Mouse (Mus musculus): ENCODE results near the gene Clint1. TPM values are rescaled to one million over a fixed set of nuclear protein-coding genes. Genes with fewer than 3 reads are reported as not detected.

The Clint1 gene
- polyA plus RNA-seq, 1 experiment from 2014 or later = 37.3 TPM

GRCm38 (mm10) chr11:45820930-45821329 lies 30.9 kb upstream of the Clint1 start:
- Histone ChIP-seq H3K27ac (ENCODE audit: low read depth) (no peak overlapping the region), H3K4me1 (ENCODE audit: insufficient read depth) (no peaks in the 10 kb centered on the region), H3K27me3 (ENCODE audit: insufficient read depth, low read length) (no peaks in the 10 kb centered on the region), H3K4me2 (ENCODE audit: low read depth, low read length) (no peak overlapping the region), H3K9ac (replicated peaks) (no peak overlapping the region), H3K36me3 (replicated peaks; ENCODE audit: insufficient read depth, low read length) (no peaks in the 10 kb centered on the region), H3K4me3 (ENCODE audit: low read depth, low read length) (no peak overlapping the region), H3K9me3 (ENCODE audit: low read length) (no peaks in the 10 kb centered on the region)
- no peak for DNase-seq
- 81% methylated on average over 6 of the region's 6 CpGs for WGBS (ENCODE audit: insufficient replicate concordance)
- no peak for TF ChIP-seq EP300 (IDR thresholded peaks at IDR 0.05; ENCODE audit: low read depth)
- no peak for TF ChIP-seq CTCF (IDR thresholded peaks at IDR 0.05; ENCODE audit: low read depth)
- no peak for ATAC-seq

- no peak overlapping the region for H3K4me2 ChIP-seq (ENCODE audit: low read depth, low read length)
- ATAC-seq (no peak), DNase-seq (no peak)
- H3K27ac ChIP-seq (ENCODE audit: low read depth) = no peak overlapping the region
- H3K9me3 ChIP-seq (ENCODE audit: low read length) = no peaks in the 10 kb centered on the region
- H3K36me3 ChIP-seq (replicated peaks; ENCODE audit: insufficient read depth, low read length) = no peaks in the 10 kb centered on the region
- TF ChIP-seq EP300 (IDR thresholded peaks at IDR 0.05; ENCODE audit: low read depth) (no peak), CTCF (IDR thresholded peaks at IDR 0.05; ENCODE audit: low read depth) (no peak)
- no peak overlapping the region for H3K9ac ChIP-seq (replicated peaks)
- H3K4me3 ChIP-seq (ENCODE audit: low read depth, low read length) = no peak overlapping the region
- no peaks in the 10 kb centered on the region for H3K4me1 ChIP-seq (ENCODE audit: insufficient read depth)
- no peaks in the 10 kb centered on the region for H3K27me3 ChIP-seq (ENCODE audit: insufficient read depth, low read length)
Observed at GRCm38 (mm10) chr11:45830112-45830511, 21.7 kb upstream of the Clint1 start.

- Histone ChIP-seq H3K4me1 (ENCODE audit: insufficient read depth) (no peaks in the 10 kb centered on the region), H3K9ac (replicated peaks) (no peak overlapping the region), H3K4me3 (ENCODE audit: low read depth, low read length) (no peak overlapping the region), H3K36me3 (replicated peaks; ENCODE audit: insufficient read depth, low read length) (no peaks in the 10 kb centered on the region), H3K9me3 (ENCODE audit: low read length) (no peaks in the 10 kb centered on the region), H3K4me2 (ENCODE audit: low read depth, low read length) (no peak overlapping the region), H3K27ac (ENCODE audit: low read depth) (no peak overlapping the region), H3K27me3 (ENCODE audit: insufficient read depth, low read length) (no peaks in the 10 kb centered on the region)
- no peak for ATAC-seq
- TF ChIP-seq CTCF (IDR thresholded peaks at IDR 0.05; ENCODE audit: low read depth) (no peak), EP300 (IDR thresholded peaks at IDR 0.05; ENCODE audit: low read depth) (no peak)
- 69% methylated on average over 9 of the region's 9 CpGs for WGBS (ENCODE audit: insufficient replicate concordance)
- no peak for DNase-seq
Observed at GRCm38 (mm10) chr11:45830743-45831310, 21.0 kb upstream of the Clint1 start.

- Histone ChIP-seq H3K4me1 (ENCODE audit: insufficient read depth) (no peaks in the 10 kb centered on the region), H3K4me3 (ENCODE audit: low read depth, low read length) (no peak overlapping the region), H3K27me3 (ENCODE audit: insufficient read depth, low read length) (no peaks in the 10 kb centered on the region), H3K27ac (ENCODE audit: low read depth) (no peak overlapping the region), H3K9ac (replicated peaks) (no peak overlapping the region), H3K36me3 (replicated peaks; ENCODE audit: insufficient read depth, low read length) (no peaks in the 10 kb centered on the region), H3K9me3 (ENCODE audit: low read length) (no peaks in the 10 kb centered on the region), H3K4me2 (ENCODE audit: low read depth, low read length) (no peak overlapping the region)
- ATAC-seq (no peak), DNase-seq (no peak)
- TF ChIP-seq CTCF (IDR thresholded peaks at IDR 0.05; ENCODE audit: low read depth) = no peak
- TF ChIP-seq EP300 (IDR thresholded peaks at IDR 0.05; ENCODE audit: low read depth) = no peak
- WGBS (ENCODE audit: insufficient replicate concordance) = 87% methylated on average over 15 of the region's 15 CpGs
Observed at GRCm38 (mm10) chr11:45831476-45832143, 20.2 kb upstream of the Clint1 start.

GRCm38 (mm10) chr11:45835625-45836255 lies 16.1 kb upstream of the Clint1 start:
- H3K4me1 ChIP-seq (ENCODE audit: insufficient read depth) = peaks cover 11% of the 10 kb centered on the region
- ATAC-seq (no peak), DNase-seq (no peak)
- WGBS (ENCODE audit: insufficient replicate concordance) = 50% methylated on average over 4 of the region's 4 CpGs
- H3K9me3 ChIP-seq (ENCODE audit: low read length) = no peaks in the 10 kb centered on the region
- H3K36me3 ChIP-seq (replicated peaks; ENCODE audit: insufficient read depth, low read length) = no peaks in the 10 kb centered on the region
- no peaks in the 10 kb centered on the region for H3K27me3 ChIP-seq (ENCODE audit: insufficient read depth, low read length)
- no peak overlapping the region for H3K9ac ChIP-seq (replicated peaks)
- no peak overlapping the region for H3K4me3 ChIP-seq (ENCODE audit: low read depth, low read length)
- H3K4me2 ChIP-seq (ENCODE audit: low read depth, low read length) = no peak overlapping the region
- TF ChIP-seq CTCF (IDR thresholded peaks at IDR 0.05; ENCODE audit: low read depth) (no peak), EP300 (IDR thresholded peaks at IDR 0.05; ENCODE audit: low read depth) (no peak)
- H3K27ac ChIP-seq (ENCODE audit: low read depth) = no peak overlapping the region

- no peak for DNase-seq
- no peak for ATAC-seq
- Histone ChIP-seq H3K9me3 (ENCODE audit: low read length) (no peaks in the 10 kb centered on the region), H3K36me3 (replicated peaks; ENCODE audit: insufficient read depth, low read length) (no peaks in the 10 kb centered on the region), H3K4me3 (ENCODE audit: low read depth, low read length) (no peak overlapping the region), H3K4me1 (ENCODE audit: insufficient read depth) (peaks cover 11% of the 10 kb centered on the region), H3K27me3 (ENCODE audit: insufficient read depth, low read length) (no peaks in the 10 kb centered on the region), H3K27ac (ENCODE audit: low read depth) (no peak overlapping the region), H3K4me2 (ENCODE audit: low read depth, low read length) (no peak overlapping the region), H3K9ac (replicated peaks) (no peak overlapping the region)
- 46% methylated on average over 5 of the region's 5 CpGs for WGBS (ENCODE audit: insufficient replicate concordance)
- TF ChIP-seq EP300 (IDR thresholded peaks at IDR 0.05; ENCODE audit: low read depth) (no peak), CTCF (IDR thresholded peaks at IDR 0.05; ENCODE audit: low read depth) (no peak)
Observed at GRCm38 (mm10) chr11:45837257-45837817, 14.5 kb upstream of the Clint1 start.
